Mouse (Mus musculus) thymus, postnatal 4 days (tissue): ENCODE measurements around the gene Alpk3.
"Not testable (repeated sequence)": the region's sequence is repeated elsewhere in the genome, so short reads cannot be mapped to it uniquely, and the experiment has no call there.

Source experiments
- DNase-seq: peaks from one replicate; pipeline ENCODE4 v3.0.0; 2021

Gene Alpk3

DNA sequence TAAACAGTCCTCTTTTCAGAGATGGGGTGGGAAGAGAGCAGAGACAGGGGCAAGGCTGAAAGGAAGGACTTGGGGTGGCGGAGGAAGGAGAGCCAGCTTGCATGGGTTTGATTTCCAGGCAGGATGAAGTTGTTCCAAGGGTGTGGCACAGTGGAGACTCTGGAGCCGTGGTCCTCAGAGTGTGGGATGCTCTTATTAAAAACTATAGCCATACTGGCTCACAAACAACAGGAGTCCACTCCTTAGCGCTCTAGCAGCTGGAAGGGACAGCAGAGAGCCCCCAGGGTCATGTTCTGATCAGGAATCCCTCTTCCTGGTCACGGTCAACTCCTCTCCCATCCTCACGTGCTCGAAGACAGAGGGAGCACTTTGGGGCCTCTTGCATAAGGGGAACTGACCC is 76.0 kb downstream of the Alpk3 start:
- no peak for DNase-seq

DNA sequence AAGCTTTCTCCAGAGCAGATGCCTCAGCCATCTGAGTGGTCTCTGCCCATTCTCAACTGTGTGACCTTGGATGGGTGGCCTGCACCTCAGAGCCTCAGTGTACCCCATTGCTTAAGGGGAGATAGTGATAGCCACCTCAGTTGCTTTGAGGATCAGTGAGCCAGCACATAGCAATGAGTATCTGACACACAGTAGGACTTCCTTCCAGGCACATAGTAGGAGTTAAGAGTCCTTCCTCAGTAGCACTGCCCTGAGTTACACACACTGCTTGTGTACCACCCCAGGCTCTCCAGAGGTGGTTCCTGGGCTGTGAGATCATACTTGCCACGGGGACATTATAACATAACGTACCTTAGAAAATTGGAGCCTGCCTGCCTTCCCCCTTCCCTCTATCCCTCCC is 76.5 kb downstream of the Alpk3 start:
- DNase-seq: no peak

DNA sequence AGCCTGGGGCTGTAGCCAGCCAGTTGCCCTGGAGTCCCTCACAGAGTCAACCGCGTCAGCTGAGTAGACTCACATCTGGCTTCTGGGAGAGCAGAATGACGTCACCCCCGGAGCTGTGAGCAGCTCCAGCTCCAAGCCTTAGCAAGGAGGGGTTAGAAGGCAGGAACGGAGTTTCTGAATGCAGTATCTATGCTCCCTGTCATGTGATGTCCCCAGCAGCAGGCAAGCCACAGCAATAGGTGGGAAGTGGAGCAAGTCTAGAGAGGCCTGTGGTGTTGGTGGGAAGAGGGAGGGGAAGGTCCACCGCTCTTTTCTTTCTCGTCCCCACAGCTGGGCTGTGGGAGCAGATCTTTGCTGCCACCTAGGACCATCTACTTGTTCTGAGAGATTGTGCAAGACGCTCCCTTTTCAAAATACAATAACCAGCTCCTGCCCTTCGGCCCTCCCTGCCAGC is 77.2 kb downstream of the Alpk3 start:
- peak; percentile 74 for DNase-seq

DNA sequence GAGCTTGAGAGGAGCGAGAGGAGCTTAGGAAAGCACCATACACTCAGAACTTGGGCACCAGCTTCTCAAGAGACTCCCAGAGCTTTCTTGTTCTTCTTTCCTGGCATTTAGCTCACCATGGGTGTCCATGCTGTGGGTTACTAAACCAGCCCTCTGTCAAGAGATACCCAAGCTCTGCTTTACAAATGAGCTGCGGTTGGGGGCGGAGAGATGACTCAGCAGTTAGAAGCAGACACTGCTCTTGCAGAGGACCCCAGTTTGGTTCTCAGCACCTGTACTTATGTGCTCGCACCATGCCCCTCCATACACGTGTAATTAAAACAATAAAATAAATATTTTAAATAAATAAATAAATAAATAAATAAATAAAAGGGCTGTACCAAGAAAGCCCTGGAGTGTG is 79.9 kb downstream of the Alpk3 start:
- no peak for DNase-seq

DNA sequence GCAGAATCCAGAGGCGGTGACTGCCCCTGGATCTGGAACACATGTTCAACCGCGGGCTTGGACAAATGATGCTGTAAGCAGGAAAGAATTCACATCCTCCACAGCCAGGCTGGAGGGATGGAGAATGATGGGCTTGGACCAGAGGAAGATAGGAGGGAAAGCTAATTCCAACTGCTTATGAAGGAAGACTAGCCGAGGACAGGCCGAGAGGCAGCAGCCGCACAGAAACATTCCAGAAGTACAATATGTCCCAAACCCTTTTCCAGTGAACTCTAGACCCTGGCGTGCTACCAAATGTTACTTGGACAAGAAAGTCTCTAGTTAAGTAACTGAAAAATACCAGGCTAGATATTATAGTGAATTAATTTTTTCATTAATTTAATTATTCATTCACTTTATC is 81.7 kb downstream of the Alpk3 start:
- DNase-seq: no peak

DNA sequence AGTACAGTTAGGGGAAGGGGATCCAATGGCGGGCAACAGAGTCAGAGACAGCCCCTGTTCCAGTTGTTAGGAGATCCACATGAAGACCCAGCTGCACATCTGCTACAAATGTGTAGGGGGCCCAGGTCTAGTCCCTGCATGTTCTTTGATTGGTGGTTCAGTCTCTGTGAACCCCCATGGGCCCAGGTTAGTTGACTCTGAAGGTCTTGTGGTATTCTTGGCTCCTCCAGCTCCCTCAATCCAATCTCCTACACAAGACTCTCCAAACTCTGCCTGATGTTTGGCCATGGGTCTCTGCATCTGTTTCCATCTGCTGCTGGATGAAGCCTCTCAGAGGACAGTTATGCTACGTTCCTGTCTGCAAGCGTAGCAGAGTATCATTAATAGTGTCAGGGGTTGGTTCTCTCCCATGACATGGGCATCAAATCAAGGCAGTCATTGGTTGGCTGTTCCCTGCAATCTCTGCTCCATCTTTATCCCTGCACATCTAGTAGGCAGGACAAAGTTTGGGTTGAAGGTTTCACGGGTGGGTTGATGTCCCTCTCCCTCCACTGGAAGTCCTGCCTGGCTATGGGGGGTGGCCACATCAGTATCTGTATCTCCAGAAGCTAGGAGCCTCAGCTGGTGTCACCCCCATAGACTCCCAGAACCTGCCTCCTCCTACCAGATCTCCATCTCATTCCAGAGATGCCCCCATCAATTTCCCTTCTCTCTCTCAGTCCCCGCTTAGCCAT is 82.4 kb downstream of the Alpk3 start:
- DNase-seq: no peak

DNA sequence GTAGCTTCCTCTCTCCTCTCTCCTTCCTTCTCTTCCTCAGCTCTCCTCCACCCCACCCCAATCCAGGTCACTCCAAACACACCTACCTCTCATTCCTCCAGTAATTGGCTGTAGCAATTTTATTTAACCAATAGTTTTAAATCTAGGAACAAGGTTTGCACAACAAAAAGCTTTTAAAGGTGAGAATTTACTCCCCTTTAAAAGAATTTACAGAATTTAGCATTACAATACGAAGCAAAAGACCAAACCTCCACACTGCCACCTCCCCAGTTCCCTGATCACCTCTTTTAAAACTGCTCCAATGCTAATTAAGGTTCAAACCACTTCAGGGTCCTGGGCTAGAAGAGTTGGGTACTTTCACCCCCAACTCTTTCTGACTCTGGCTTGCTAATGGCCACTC is 84.1 kb downstream of the Alpk3 start:
- no peak for DNase-seq

DNA sequence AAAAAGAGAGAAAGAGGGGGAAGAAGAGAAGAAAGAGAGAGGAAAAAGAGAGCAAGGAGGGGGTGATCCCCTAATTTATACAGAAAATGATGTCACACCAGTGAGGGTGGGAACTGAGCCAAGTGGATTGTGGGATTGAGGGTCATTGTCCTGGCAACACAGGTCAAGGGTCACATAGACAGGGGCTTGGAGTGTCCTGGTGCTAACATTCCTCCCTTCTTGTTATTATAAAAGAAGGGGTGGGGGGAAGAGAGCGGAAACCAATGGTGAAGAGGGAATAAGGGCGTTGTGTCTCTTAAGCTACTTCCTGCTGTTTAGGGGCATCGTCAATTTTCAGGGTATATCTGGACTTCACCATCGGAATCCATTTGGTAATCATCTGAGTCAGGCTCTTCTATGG is 85.7 kb downstream of the Alpk3 start:
- DNase-seq: not testable (repeated sequence)

DNA sequence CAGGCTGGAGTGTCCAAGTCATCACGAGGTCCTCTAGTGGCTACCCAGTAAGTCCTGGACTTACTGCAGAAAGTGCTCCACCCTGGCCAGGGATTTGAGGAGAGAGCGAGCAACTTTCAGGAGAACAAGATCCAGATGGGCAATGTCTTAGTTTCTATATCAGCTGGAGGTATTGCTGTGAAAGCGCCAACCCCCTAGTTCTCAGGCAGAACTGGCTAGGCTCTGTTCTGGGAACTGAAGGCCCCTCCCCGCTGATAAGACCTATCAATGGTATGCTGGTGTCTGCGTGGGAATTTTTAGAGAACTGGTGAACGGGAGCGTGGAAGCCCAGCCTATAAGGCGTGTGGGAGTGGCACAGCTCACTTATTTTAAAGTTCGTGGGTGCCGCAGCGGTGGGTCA is 92.4 kb downstream of the Alpk3 start:
- no peak for DNase-seq

DNA sequence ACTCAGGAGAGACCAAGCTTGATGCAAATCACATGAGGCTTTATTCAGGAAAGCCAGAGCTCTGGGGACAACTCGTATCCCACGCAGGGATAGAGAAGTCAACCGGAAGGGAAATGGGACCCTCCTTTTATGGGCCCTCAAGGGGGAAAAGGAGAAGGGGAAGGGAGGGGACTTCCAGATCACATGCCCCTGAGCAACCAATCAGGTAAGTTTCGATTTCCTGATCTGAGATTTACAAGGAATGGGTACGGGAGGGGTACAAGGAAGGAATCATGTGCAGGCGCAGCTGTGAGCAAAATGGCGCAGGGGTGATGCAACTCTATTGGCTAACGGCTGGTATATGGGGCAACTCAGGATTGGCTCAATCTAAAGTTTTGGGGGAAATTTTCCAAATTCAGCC is 93.8 kb downstream of the Alpk3 start:
- no peak for DNase-seq

DNA sequence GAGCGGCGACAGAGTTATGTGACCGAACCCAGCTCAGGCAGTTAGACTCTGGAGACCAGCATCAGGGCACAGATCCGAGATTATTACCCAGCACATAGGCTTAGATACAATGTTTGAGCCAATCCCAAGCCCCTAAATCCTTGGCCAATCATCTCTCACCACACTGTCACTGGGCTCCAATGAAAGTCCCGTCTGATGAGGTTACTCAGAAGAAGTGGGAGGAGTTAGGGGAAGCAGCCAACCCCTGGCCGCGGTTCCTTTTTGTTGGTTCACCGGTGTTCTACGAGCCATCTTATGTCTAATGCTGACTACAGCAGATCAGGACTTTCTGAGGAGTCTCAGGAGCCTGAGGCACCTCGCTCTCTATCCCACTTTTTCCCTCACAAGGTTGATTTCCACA is 94.9 kb downstream of the Alpk3 start:
- DNase-seq: no peak

DNA sequence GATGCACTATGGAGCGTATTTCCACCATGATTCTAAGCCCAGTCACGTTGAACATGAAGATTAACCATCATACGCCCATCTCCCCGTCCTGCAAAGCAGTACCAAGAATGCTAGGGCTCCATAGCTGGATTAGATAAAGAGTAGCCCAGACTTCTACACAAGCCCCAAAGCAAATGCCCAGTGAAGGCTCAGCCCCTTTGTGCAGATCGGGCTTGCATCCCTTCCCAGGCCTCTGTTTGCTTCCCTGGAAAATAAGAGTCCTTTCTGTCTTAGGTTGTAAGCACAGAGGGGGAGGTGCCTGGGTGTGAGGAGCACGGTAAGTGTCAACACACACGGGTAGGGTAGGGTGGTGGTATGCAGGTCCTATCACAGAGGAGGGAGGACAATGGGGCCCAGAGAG is 95.4 kb downstream of the Alpk3 start:
- no peak for DNase-seq

DNA sequence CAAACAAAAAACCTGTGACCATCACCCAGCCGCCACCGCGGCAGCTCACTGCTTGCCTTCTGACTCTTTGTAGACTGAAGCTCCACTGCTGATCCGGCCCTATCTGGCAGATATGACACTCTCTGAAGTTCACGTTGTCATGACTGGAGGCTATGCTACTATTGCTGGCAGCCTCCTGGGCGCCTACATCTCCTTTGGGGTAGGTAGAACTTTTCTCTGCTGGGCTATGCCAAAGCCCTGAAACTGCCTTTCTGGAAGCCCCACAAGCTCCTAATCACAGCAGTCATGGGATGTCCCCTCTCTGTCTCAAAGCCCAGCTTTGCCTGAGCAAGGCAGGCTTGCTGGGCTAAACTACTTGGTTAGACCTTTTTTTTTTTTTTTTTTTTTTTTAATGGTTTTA is 95.9 kb downstream of the Alpk3 start:
- no peak for DNase-seq

DNA sequence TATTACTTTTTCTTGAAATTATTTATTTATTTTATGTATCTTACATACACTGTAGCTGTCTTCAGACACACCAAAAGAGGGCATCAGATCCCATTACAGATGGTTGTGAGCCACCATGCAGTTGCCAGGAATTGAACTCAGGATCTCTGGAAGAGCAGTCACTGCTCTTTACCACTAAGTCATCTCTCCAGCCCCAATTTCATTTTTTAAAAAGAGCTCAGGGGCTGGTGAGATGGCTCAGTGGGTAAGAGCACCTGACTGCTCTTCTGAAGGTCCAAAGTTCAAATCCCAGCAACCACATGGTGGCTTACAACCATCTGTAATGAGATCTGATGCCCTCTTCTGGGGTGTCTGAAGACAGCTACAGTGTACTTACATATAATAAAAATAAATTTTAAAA is 96.8 kb downstream of the Alpk3 start:
- DNase-seq: not testable (repeated sequence)

DNA sequence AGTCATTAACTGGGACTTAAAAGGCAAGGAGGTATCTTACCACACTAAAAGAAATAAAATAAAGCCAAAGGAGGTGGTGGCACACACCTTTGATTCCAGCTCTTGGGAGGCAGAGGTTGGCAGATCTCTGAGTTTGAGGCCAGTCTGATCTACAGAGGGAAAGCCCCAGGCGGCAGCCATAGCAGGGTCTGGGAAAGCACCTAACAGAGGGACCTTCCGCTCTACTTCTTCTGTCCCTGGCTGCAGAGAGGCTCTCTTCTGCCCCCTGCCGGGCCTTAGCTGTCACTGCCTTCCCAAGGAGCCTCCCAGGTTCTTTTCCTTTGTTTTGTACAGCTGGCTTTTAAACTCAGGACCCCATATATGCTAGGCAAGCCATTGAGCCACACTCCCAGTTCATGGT is 97.6 kb downstream of the Alpk3 start:
- peak; percentile 74 for DNase-seq
